Mouse (Mus musculus) lung, postnatal 4 days (tissue): ENCODE results near the gene Btnl2.

Experiments used
- DNase-seq, 2 experiments: peaks; one replicate each; pipeline ENCODE4 v3.0.0; 2021

Gene Btnl2

GRCm38 (mm10) chr17:34349429-34349828 is 5.2 kb upstream of the Btnl2 start:
- peak in 1 of 2 experiments; percentile 82 for DNase-seq

DNA sequence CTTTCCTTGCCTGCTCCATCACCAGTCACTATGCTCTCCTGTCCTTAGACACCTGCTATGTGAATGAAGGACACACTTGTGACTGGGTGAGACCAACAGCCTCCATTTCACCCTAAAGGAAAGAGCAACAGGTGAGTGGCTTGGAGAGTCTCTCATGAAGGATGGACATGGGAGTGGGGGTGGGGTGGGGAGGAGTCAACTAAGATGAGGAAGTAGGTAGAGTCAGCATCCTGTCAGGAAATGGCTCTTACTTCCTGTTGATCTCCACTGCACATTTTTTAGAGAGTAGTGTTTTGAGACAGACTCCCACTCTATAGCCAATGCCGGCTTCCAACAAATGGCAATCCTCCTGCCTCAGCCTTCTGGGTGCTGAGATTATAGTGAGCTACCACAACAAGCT is 318 bp downstream of the Btnl2 start:
- peak in 1 of 2 experiments; percentile 19 for DNase-seq

DNA sequence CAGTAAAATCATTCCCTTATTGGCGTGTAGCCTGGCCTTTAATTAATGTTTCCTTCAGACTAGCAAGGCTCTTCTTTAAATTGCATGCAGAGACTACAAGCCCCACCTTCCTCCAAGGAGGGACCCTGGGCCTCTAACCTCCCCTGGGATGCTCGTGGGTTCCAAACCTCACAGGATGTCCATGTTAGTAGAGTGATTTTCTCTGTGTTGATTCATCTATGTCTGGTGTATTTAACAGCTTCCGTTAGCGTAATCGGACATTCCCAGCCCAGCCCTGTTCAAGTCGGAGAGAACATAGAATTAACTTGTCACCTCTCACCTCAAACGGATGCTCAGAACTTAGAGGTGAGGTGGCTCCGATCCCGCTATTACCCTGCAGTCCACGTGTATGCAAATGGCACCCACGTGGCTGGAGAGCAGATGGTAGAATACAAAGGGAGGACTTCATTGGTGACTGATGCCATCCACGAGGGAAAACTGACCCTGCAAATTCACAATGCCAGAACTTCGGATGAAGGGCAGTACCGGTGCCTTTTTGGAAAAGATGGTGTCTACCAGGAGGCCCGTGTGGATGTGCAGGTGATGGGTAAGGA is 8.4 kb downstream of the Btnl2 start:
- peak in 1 of 2 experiments; percentile 9 for DNase-seq

DNA sequence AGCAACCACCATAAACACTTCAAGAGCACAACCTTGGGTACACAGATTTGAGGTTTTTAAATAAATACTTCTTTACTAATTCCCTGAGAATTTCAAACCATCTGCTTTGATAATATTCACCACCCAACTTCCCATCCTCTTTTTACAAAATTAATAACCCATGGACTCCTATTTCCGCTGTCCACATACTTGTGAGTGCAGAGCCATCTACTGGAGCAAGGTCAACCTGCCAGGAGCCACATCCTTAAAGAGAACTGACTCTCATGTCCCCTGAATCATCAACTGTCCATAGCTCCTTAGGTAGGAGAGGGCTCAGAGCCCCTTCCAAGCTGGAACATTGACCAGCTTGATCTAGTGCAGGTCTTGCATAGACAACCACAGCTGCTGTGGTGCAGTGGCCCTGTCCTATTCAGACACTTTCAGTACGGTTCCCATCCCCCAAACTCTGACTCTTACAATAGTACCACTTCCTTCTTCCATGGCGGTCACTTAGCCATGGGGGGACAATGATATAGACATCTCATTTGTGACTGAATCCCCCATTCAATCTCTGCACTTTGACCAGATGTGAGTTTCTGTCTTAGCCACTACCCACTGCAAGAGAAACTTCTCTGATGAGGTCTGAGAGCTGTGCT is 9.2 kb downstream of the Btnl2 start:
- DNase-seq: peak in 1 of 2 experiments; percentile 10

DNA sequence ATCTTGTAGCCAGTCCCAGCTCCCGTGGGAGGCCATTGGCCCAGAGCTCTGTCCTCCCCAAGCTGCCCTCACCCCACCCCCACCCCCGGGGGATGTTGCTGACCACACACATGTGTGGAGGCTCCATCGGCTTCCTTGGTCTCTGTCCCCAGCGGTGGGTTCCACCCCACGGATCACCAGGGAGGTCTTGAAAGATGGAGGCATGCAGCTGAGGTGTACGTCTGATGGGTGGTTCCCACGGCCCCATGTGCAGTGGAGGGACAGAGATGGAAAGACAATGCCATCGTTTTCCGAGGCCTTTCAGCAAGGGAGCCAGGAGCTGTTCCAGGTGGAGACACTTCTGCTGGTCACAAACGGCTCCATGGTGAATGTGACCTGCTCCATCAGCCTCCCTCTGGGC is 10.4 kb downstream of the Btnl2 start:
- DNase-seq: no peak

- no peak for DNase-seq
Measured at GRCm38 (mm10) chr17:34370563-34370962, 15.9 kb downstream of the Btnl2 start.

- DNase-seq: no peak
Measured at GRCm38 (mm10) chr17:34373055-34373709, 18.6 kb downstream of the Btnl2 start.

GRCm38 (mm10) chr17:34376847-34377246 is 22.2 kb downstream of the Btnl2 start, which contains the start of gene Btnl1:
Btnl1 (plus strand) TSS chr17:34377132.
- no peak for DNase-seq

GRCm38 (mm10) chr17:34377450-34378209 is 23.0 kb downstream of the Btnl2 start:
- DNase-seq: no peak

DNA sequence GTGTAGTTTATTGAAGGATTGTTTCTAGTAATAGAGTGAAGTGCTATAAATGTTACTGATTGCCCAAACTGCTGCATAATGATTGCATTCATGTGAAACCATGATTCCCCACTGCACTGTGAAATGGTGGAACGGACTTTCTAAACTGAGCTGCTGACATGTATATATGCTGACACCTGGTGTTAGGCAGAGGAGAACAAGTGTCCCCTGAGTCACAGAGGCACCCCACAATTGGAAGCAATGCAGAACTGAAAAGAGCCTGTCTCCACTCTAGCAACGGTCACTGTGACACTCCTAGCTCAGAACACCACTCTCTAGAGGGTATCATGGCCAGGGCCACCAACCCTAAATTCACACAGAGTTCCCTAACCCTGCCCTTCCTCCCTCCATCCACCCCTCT is 24.1 kb downstream of the Btnl2 start:
- no peak for DNase-seq

GRCm38 (mm10) chr17:34379451-34379850 is 24.8 kb downstream of the Btnl2 start:
- DNase-seq: no peak

DNA sequence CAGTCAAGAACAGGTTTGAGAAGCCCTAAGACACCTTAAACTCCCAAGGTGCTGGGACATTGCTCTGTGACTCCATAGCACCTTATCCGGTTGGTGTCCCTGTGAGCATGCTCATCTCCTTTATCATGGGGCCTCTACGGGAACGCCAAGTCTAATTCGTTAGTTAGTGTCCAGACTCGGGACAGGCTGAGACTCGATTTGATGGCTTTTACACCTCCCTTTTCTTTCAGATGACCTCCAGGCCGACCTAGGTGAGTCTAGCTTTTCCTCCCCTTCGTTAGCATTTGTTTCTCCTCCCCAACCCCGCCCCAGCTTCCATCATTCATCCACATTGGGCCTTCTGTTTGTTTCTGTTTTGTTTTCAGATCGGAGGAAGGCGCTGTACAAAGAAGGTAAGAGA is 27.3 kb downstream of the Btnl2 start:
- DNase-seq: no peak

GRCm38 (mm10) chr17:34383212-34383611 is 28.6 kb downstream of the Btnl2 start:
- no peak for DNase-seq

DNA sequence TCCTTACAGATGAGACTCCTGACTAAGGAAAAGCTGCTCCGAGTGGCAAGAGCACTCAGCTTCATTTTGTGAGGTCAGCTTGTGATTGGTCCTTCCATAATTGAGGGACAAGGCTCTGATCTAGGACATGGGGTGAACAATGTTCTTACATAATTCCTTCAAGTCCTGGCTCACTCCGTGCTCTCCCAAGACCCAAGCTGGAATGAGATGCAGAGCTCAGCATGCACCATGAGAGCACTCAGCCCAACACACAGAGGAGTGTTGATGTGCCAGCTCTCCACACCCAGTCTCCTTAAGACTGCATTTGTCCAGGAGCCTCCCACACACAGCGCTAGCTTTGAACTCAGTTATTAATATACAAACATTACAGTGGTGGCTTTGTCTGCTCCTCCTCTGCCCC is 30.1 kb downstream of the Btnl2 start:
- DNase-seq: no peak

DNA sequence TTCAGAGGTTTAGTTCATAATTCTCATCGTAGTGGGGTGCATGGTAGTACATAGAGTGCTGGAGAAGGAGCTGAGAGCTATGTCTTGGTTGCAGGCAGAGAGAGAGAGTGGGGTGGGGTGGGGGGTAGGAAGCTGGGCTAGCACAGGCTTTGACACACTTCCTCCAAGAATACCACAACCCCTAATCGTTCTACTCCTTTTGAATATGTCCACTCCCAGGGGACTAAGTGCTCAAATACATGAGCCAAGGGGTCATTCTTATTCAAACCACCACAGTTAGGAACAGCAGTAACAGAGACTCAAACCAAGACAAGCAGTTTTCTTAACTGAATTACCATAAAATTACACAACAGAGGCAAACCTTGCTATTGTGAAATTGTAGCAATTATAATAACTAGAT is 32.0 kb downstream of the Btnl2 start:
- no peak for DNase-seq

- peak in 1 of 2 experiments; percentile 50 for DNase-seq
Measured at GRCm38 (mm10) chr17:34388513-34388912, 33.9 kb downstream of the Btnl2 start.

GRCm38 (mm10) chr17:34391507-34391906 is 36.9 kb downstream of the Btnl2 start:
- DNase-seq: no peak

GRCm38 (mm10) chr17:34392321-34392720 is 37.7 kb downstream of the Btnl2 start:
- peak; percentile 42 to 52 for DNase-seq

- DNase-seq: no peak
Measured at GRCm38 (mm10) chr17:34397357-34397756, 42.7 kb downstream of the Btnl2 start.

DNA sequence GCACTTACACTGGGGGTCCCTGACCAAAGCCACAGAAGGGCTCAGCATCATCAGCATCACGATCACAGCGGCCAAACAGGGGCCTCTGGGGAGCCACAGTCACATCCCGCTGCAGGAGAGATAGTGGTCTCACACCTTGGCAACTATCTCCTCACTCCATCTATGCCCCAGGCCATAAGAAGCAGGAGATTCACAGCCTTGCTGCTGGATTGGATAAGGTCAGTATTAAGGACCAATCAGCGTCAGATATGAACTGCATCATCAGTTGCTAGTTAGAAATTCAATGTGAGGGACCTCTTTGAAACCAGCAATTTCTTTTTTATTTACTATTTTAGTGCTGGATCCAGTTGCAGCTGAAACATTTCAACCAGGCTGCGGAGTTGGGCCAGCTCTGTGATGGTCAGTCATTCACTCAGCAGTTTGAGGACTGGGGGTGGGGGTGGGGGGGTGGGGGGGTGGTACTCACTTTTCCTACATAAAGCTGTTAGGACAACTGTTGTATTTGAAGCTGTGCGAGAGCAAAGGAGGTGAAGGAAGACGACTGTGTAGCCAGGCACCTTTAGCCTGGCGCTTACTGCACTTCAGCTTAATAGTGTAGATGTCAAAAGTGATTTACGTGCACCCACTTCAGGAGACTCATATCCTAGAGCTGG is 43.6 kb downstream of the Btnl2 start:
- peak in 1 of 2 experiments; percentile 74 for DNase-seq

DNA sequence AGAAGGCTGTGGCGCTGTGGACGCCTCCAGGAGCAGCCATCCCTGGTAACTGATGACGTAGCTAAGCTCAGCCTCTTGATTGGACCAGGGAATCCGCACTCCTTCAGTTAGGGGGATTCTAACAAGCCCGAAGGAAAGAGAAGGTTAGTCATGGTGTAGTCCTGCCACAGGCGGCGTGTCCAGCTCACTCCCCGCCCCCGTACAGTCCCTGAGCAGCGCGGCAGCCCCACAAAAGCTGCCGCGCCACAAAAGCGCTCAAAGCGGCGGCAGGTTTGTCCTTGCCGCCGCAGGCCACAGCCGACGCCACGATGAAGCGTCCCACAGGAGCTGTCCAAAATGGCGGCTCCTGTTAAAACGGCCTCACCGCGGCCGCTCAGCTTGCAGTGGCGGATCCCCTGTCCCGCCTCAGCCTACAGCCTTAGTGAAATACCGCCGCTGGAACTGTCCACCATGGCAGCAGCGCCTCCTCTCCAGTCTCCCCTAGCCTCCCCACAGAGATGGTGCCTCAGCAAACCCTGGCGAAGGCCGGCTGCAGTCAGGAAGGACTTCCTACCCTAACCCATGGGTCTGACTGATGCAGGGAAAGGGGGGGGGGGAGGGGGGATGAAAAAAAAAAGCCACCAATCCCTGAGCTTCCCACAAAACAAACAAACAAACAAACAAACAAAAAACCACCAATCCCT is 44.2 kb downstream of the Btnl2 start, which contains the start of gene BC051142:
Gene BC051142, plus strand, starts transcription at position 110 of the 683 bp plus-strand sequence.
- peak; percentile 65 to 82 for DNase-seq

- DNase-seq: no peak
Measured at GRCm38 (mm10) chr17:34399394-34399715, 44.7 kb downstream of the Btnl2 start.
